8 mouse cellular contexts compared by ENCODE assay signal in genomic region chr4:107802450-107803331, GRCm38 (mm10). TPM values are rescaled to one million over a fixed set of nuclear protein-coding genes. Genes with fewer than 3 reads are reported as not detected.
DNase-seq lines count a peak whose midpoint lies in the region; ATAC-seq lines count a peak whose summit lies in the region.

No protein-coding gene starts in this region.

- 0% methylated on average over 37 of the region's 65 CpGs for whole genome bisulfite sequencing in embryonic facial prominence, embryonic 14.5 days
- WGBS in macrophage (ENCODE audit: missing documents): 1% methylated on average over 64 of the region's 65 CpGs

- peak overlapping the region; percentile 96 for H3K4me3 ChIP-seq in megakaryocyte, embryonic 14.5 days (replicated peaks)
- H3K4me3 ChIP-seq in embryonic facial prominence, embryonic 14.5 days (ENCODE audit: low read depth, low read length): peak overlapping the region; percentile 65
- H3K4me3 ChIP-seq in macrophage (ENCODE audit: inconsistent target): peak overlapping the region; percentile 62

- peaks cover 75% of the 10 kb centered on the region for H3K4me1 ChIP-seq in megakaryocyte, embryonic 14.5 days
- peaks cover 7% of the 10 kb centered on the region; the same call in 1 of the 2 replicates for H3K4me1 ChIP-seq in embryonic facial prominence, embryonic 14.5 days (ENCODE audit: control insufficient read depth, insufficient read depth, low read length)

- peak overlapping the region; percentile 100 for H3K4me2 ChIP-seq in embryonic facial prominence, embryonic 14.5 days (ENCODE audit: low read depth, low read length)

- no peaks in the 10 kb centered on the region for H3K9me3 ChIP-seq in megakaryocyte, embryonic 14.5 days
- no peaks in the 10 kb centered on the region for H3K9me3 ChIP-seq in embryonic facial prominence, embryonic 14.5 days (ENCODE audit: control insufficient read depth, low read length)

- H3K27ac ChIP-seq in embryonic facial prominence, embryonic 14.5 days (replicated peaks; ENCODE audit: low read depth, low read length): peak overlapping the region; percentile 67; the same call in 1 of the 2 replicates
- H3K27ac ChIP-seq in macrophage: peak overlapping the region; percentile 64

- peak; percentile 15 for DNase-seq in adrenal gland, postnatal 10 days
- DNase-seq in embryonic facial prominence, embryonic 14.5 days (ENCODE audit: low spot score): no peak
- DNase-seq in induced T-regulatory cell, adult 2 months (ENCODE audit: low read depth): peak; percentile 69
- DNase-seq in splenic B cell, adult 2 months (ENCODE audit: low read depth, low spot score): peak; percentile 26
- no peak for DNase-seq in ovary, postnatal 10 days (ENCODE audit: low spot score)

- H3K79me2 ChIP-seq in macrophage (ENCODE audit: inconsistent target): peaks cover 21% of the 10 kb centered on the region; the same call in 1 of the 2 replicates

- H3K27me3 ChIP-seq in megakaryocyte, embryonic 14.5 days (replicated peaks): no peaks in the 10 kb centered on the region
- H3K27me3 ChIP-seq in embryonic facial prominence, embryonic 14.5 days (replicated peaks; ENCODE audit: control insufficient read depth, insufficient read depth, low read length): peaks cover 16% of the 10 kb centered on the region
- H3K27me3 ChIP-seq in splenic B cell, adult 2 months (ENCODE audit: control insufficient read depth, insufficient read depth, low read length, poor library complexity, severe bottlenecking): no peaks in the 10 kb centered on the region

- peak overlapping the region; percentile 70 for H3K9ac ChIP-seq in embryonic facial prominence, embryonic 14.5 days (ENCODE audit: low read depth, low read length)

- H3K36me3 ChIP-seq in megakaryocyte, embryonic 14.5 days (replicated peaks; ENCODE audit: low read length): peaks cover 35% of the 10 kb centered on the region
- H3K36me3 ChIP-seq in embryonic facial prominence, embryonic 14.5 days (ENCODE audit: control insufficient read depth, insufficient read depth, low read length): no peaks in the 10 kb centered on the region
- H3K36me3 ChIP-seq in macrophage (ENCODE audit: inconsistent target): no peaks in the 10 kb centered on the region
- no peaks in the 10 kb centered on the region for H3K36me3 ChIP-seq in splenic B cell, adult 2 months (ENCODE audit: control insufficient read depth, insufficient read depth, low read length, poor library complexity, severe bottlenecking)

- ATAC-seq in megakaryocyte, adult 5-6 weeks (ENCODE audit: poor library complexity, severe bottlenecking): no peak
- ATAC-seq in embryonic facial prominence, embryonic 14.5 days (ENCODE audit: low read depth): 0 out of 2 replicates have a peak, but pooled peaks have one; percentile 3

RNA-seq across cellular contexts. Expression of gene Lrp8, which starts 0.6 kb away (rescaled TPM):
- 14.7 and 29.4 TPM in 2 replicates for polyA plus RNA-seq in megakaryocyte, embryonic 14.5 days (2012; ENCODE audit: insufficient read depth, low replicate concordance)
- 4.9 and 6.7 TPM in 2 replicates for total RNA-seq in megakaryocyte, adult 5-6 weeks (2015)
- total RNA-seq in megakaryocyte, adult 5-6 weeks (2017): 5.0 and 6.3 TPM in 2 replicates
- 1 to 10 TPM; 3.8 to 4.9 TPM for total RNA-seq in adrenal gland, postnatal 10 days (2021)
- polyA plus RNA-seq in embryonic facial prominence, embryonic 14.5 days (2014; fragmentation: Nextera tagmentation; extraction: Ambion mirVana): 4.0 and 4.1 TPM in 2 replicates
- 10 to 100 TPM in 4 of 26 experiments, 1 to 10 TPM in 22; 1.4 to 11.6 (median 6.8) TPM for total RNA-seq in macrophage (2018; cell fraction: chromatin; rRNA removed)
- 1 to 10 TPM in 25 of 26 experiments, under 1 TPM in 1; 0.85 to 3.0 (median 2.1) TPM for total RNA-seq in macrophage (2018; cell fraction: cytosol; rRNA removed)
- total RNA-seq in macrophage (2018; cell fraction: nucleus; rRNA removed): 10 to 100 TPM in 3 of 26 experiments, 1 to 10 TPM in 23; 2.8 to 53.1 (median 5.5) TPM
- 0.79 to 10.9 TPM (median 1.6 TPM) in 3 replicates for polyA plus RNA-seq in macrophage (2018)

Comparison
In these comparisons a context has a peak if more than half of its experiments do, and no peak if none do; other contexts are left out.
1. DNase-seq: peak in adrenal gland, postnatal 10 days (single experiment), induced T-regulatory cell, adult 2 months (single experiment) and splenic B cell, adult 2 months (single experiment); none in embryonic facial prominence, embryonic 14.5 days (single experiment) and ovary, postnatal 10 days (single experiment).
2. Peak in every context shown above with its lines, with median percentiles within 50 percentile points of each other: H3K4me3 ChIP-seq.